Comparison of ENCODE assay signal across 10 mouse cellular contexts in genomic region chr12:99306536-99307204, GRCm38 (mm10).
DNase-seq lines count a peak whose midpoint lies in the region; ATAC-seq and TF ChIP-seq lines count a peak whose summit lies in the region.
"Had no signal": no experiment of that assay in that cellular context is flagged by ENCODE, and none has a peak within 500 bp of the region (broad histone marks: within the 10 kb centered on the region; RNA-seq: fewer than 3 reads in every experiment).

No protein-coding gene starts in this region.

- dilution Hi-C loops in CH12.LX (cut with MboI; ENCODE audit: extremely low pct_ligation_motif_present, extremely low pct_unique_long_range_greater_than_20kb, low sequenced_read_pairs), result no loop called here

- no peak overlapping the region for H3K4me3 ChIP-seq in intestine, embryonic 14.5 days (ENCODE audit: low read depth, low read length)
- H3K4me3 ChIP-seq in intestine, embryonic 16.5 days (ENCODE audit: low read length), result no peak overlapping the region
- no peak overlapping the region for H3K4me3 ChIP-seq in CH12.LX (replicated peaks in 1 of 3; ENCODE audit: low read depth in 2 of 3, low read length in 2 of 3, poor library complexity in 1 of 3)
- H3K4me3 ChIP-seq in brown adipose tissue, adult 24 weeks (ENCODE audit: insufficient read depth, low read depth, low read length), result no peak overlapping the region
- no peak overlapping the region for H3K4me3 ChIP-seq in hindbrain, embryonic 14.5 days (replicated peaks; ENCODE audit: low read length)

- H3K79me2 ChIP-seq in CH12.LX (replicated peaks; ENCODE audit: control insufficient read depth, extremely low read depth, insufficient read depth, poor library complexity, severe bottlenecking), result no peaks in the 10 kb centered on the region

- H3K27ac ChIP-seq in intestine, embryonic 14.5 days (ENCODE audit: low read depth), result peak overlapping the region; percentile 4; the same call in 1 of the 2 replicates
- H3K27ac ChIP-seq in intestine, embryonic 16.5 days (ENCODE audit: low read length), result no peak overlapping the region
- no peak overlapping the region for H3K27ac ChIP-seq in CH12.LX (ENCODE audit: insufficient read depth, low read depth)
- H3K27ac ChIP-seq in brown adipose tissue, adult 24 weeks (replicated peaks; ENCODE audit: low read depth, low read length), result peak overlapping the region; percentile 53
- peak overlapping the region; percentile 66 for H3K27ac ChIP-seq in hindbrain, embryonic 14.5 days

- no peak for TF ChIP-seq CTCF in CH12.LX (conservative IDR thresholded peaks at IDR 0.05 in 1 of 2, IDR thresholded peaks at IDR 0.05 in 1 of 2; ENCODE audit: low read depth in 2 of 2, low read length in 2 of 2)

- no peak for ATAC-seq in intestine, embryonic 14.5 days (replicated peaks; ENCODE audit: low FRiP score, low TSS enrichment, low read depth)
- no peak for ATAC-seq in intestine, embryonic 16.5 days
- ATAC-seq in hindbrain, embryonic 14.5 days (ENCODE audit: low FRiP score), result no peak

- WGBS in intestine, embryonic 14.5 days, result 64% methylated on average over 6 of the region's 6 CpGs
- WGBS in intestine, embryonic 16.5 days, result 58% methylated on average over 6 of the region's 6 CpGs
- WGBS in hindbrain, embryonic 14.5 days, result 47% methylated on average over 6 of the region's 6 CpGs

- peaks cover 22% of the 10 kb centered on the region for H3K4me1 ChIP-seq in intestine, embryonic 14.5 days (replicated peaks; ENCODE audit: control insufficient read depth, insufficient read depth, low read length)
- H3K4me1 ChIP-seq in intestine, embryonic 16.5 days (ENCODE audit: control insufficient read depth, insufficient read depth, low read length), result peaks cover 19% of the 10 kb centered on the region
- H3K4me1 ChIP-seq in CH12.LX (ENCODE audit: control insufficient read depth in 1 of 2, insufficient read depth in 2 of 2), result peaks cover 26 to 93% of the 10 kb centered on the region in 2 experiments
- H3K4me1 ChIP-seq in brown adipose tissue, adult 24 weeks (ENCODE audit: control insufficient read depth, insufficient read depth, insufficient read length, low read length), result peaks cover 14% of the 10 kb centered on the region
- H3K4me1 ChIP-seq in hindbrain, embryonic 14.5 days (replicated peaks; ENCODE audit: control insufficient read depth, insufficient read depth, low read length), result peaks cover 60% of the 10 kb centered on the region

- TF ChIP-seq EP300 in CH12.LX (IDR thresholded peaks at IDR 0.05; ENCODE audit: low read length), result no peak

- no peak for TF ChIP-seq POLR2A in CH12.LX (IDR thresholded peaks at IDR 0.05; ENCODE audit: low read depth, low read length)

- H3K36me3 ChIP-seq in intestine, embryonic 14.5 days (ENCODE audit: control insufficient read depth, insufficient read depth, low read length), result no peaks in the 10 kb centered on the region
- H3K36me3 ChIP-seq in intestine, embryonic 16.5 days (ENCODE audit: control insufficient read depth, insufficient read depth, low read length), result no peaks in the 10 kb centered on the region
- peaks cover 0 to 32% of the 10 kb centered on the region in 2 experiments for H3K36me3 ChIP-seq in CH12.LX (replicated peaks in 1 of 2; ENCODE audit: control insufficient read depth in 1 of 2, insufficient read depth in 1 of 2, low read length in 1 of 2)
- H3K36me3 ChIP-seq in hindbrain, embryonic 14.5 days (replicated peaks; ENCODE audit: control insufficient read depth, insufficient read depth), result no peaks in the 10 kb centered on the region

- 0 out of 2 replicates have a peak overlapping the region, but pooled peaks have one; percentile 6 for H3K4me2 ChIP-seq in intestine, embryonic 14.5 days (ENCODE audit: low read length)
- no peak overlapping the region for H3K4me2 ChIP-seq in intestine, embryonic 16.5 days (ENCODE audit: low read depth, low read length)
- H3K4me2 ChIP-seq in CH12.LX (ENCODE audit: insufficient read depth, low read depth, poor library complexity, severe bottlenecking), result 0 out of 2 replicates have a peak overlapping the region, but pooled peaks have one; percentile 4
- no peak overlapping the region for H3K4me2 ChIP-seq in hindbrain, embryonic 14.5 days (replicated peaks)

- no peaks in the 10 kb centered on the region for H3K9me3 ChIP-seq in intestine, embryonic 14.5 days (ENCODE audit: control insufficient read depth, low read length)
- no peaks in the 10 kb centered on the region for H3K9me3 ChIP-seq in intestine, embryonic 16.5 days (ENCODE audit: control insufficient read depth, low read length)
- H3K9me3 ChIP-seq in CH12.LX (replicated peaks; ENCODE audit: low read length), result no peaks in the 10 kb centered on the region
- H3K9me3 ChIP-seq in hindbrain, embryonic 14.5 days (ENCODE audit: control insufficient read depth, low read length), result no peaks in the 10 kb centered on the region

- TF ChIP-seq RAD21 in CH12.LX (IDR thresholded peaks at IDR 0.05; ENCODE audit: low read depth, low read length), result no peak

- in situ Hi-C loops in CH12.LX (cut with MboI; ENCODE audit: low pct_ligation_motif_present, low pct_unique_long_range_greater_than_20kb, low sequenced_read_pairs), result no loop called here

- H3K27me3 ChIP-seq in intestine, embryonic 14.5 days (replicated peaks; ENCODE audit: control insufficient read depth, insufficient read depth, low read length), result no peaks in the 10 kb centered on the region
- H3K27me3 ChIP-seq in intestine, embryonic 16.5 days (replicated peaks; ENCODE audit: control insufficient read depth, insufficient read depth, low read length), result no peaks in the 10 kb centered on the region
- no peaks in the 10 kb centered on the region for H3K27me3 ChIP-seq in CH12.LX (replicated peaks)
- H3K27me3 ChIP-seq in hindbrain, embryonic 14.5 days (ENCODE audit: control insufficient read depth, insufficient read depth, low read length), result no peaks in the 10 kb centered on the region

- no peak for DNase-seq in intestine, embryonic 14.5 days (ENCODE audit: low spot score)
- no peak for DNase-seq in CH12.LX (ENCODE audit: extremely low read depth)
- no peak for DNase-seq in hindbrain, embryonic 14.5 days (ENCODE audit: low spot score)
- no peak for DNase-seq in urinary bladder, postnatal 14 days (ENCODE audit: low spot score)
- no peak for DNase-seq in layer of hippocampus, postnatal 10 days (ENCODE audit: low spot score in 2 of 2)
- DNase-seq in adrenal gland, postnatal 36 days, result no peak
- DNase-seq: right cerebral cortex, adult 18-20 months; thymus, adult 18-20 months had no signal

- no peak overlapping the region for H3K9ac ChIP-seq in intestine, embryonic 14.5 days (ENCODE audit: low read length)
- H3K9ac ChIP-seq in intestine, embryonic 16.5 days (ENCODE audit: low read depth, low read length), result no peak overlapping the region
- H3K9ac ChIP-seq in CH12.LX (ENCODE audit: insufficient read depth, low read depth), result no peak overlapping the region
- H3K9ac ChIP-seq in hindbrain, embryonic 14.5 days, result no peak overlapping the region

TF ChIP-seq in CH12.LX, 34 proteins besides CTCF, POLR2A, EP300 and RAD21:
- TF ChIP-seq ZNF384 (IDR thresholded peaks at IDR 0.05; ENCODE audit: low read depth, low read length), result no peak
- no peak for TF ChIP-seq TCF12 (IDR thresholded peaks at IDR 0.05; ENCODE audit: low read depth, low read length)
- TF ChIP-seq PAX5 (IDR thresholded peaks at IDR 0.05; ENCODE audit: low read length), result no peak
- TF ChIP-seq CHD1 (IDR thresholded peaks at IDR 0.05; ENCODE audit: low read depth, low read length), result no peak
- TF ChIP-seq HCFC1 (IDR thresholded peaks at IDR 0.05; ENCODE audit: low read depth, low read length), result no peak
- TF ChIP-seq MEF2A (IDR thresholded peaks at IDR 0.05; ENCODE audit: borderline replicate concordance, low read depth, low read length), result no peak
- TF ChIP-seq CHD2 (IDR thresholded peaks at IDR 0.05; ENCODE audit: low read length), result no peak
- no peak for TF ChIP-seq USF1 (IDR thresholded peaks at IDR 0.05; ENCODE audit: low read depth, low read length)
- no peak for TF ChIP-seq BHLHE40 (IDR thresholded peaks at IDR 0.05; ENCODE audit: low read depth, low read length)
- TF ChIP-seq MAZ (IDR thresholded peaks at IDR 0.05; ENCODE audit: low read depth, low read length), result no peak
- TF ChIP-seq MAFK (IDR thresholded peaks at IDR 0.05; ENCODE audit: insufficient replicate concordance, low read length), result no peak
- no peak for TF ChIP-seq ZKSCAN1 (IDR thresholded peaks at IDR 0.05; ENCODE audit: borderline replicate concordance, low read depth, low read length)
- TF ChIP-seq NELFE (IDR thresholded peaks at IDR 0.05; ENCODE audit: low read depth, low read length), result no peak
- TF ChIP-seq POLR2AphosphoS2 (IDR thresholded peaks at IDR 0.05; ENCODE audit: low read depth, low read length), result no peak
- no peak for TF ChIP-seq USF2 (conservative IDR thresholded peaks at IDR 0.05; ENCODE audit: low read depth, low read length)
- TF ChIP-seq UBTF (IDR thresholded peaks at IDR 0.05; ENCODE audit: low read depth, low read length), result no peak

Comparison
In these comparisons a context has a peak if more than half of its experiments do, and no peak if none do; other contexts are left out.
1. H3K27ac ChIP-seq: peak in intestine, embryonic 14.5 days (single experiment), brown adipose tissue, adult 24 weeks (single experiment) and hindbrain, embryonic 14.5 days (single experiment); none in intestine, embryonic 16.5 days (single experiment) and CH12.LX (single experiment).
2. H3K4me2 ChIP-seq: peak in intestine, embryonic 14.5 days (single experiment) and CH12.LX (single experiment); none in intestine, embryonic 16.5 days (single experiment) and hindbrain, embryonic 14.5 days (single experiment).